Mouse (Mus musculus) C3H10T1/2 (cell line): ENCODE data around the gene Psg25. TPM values are rescaled to one million over a fixed set of nuclear protein-coding genes. Genes with fewer than 3 reads are reported as not detected.

Source experiments
- polyA plus RNA-seq, 2 experiments: library from polyadenylated mRNA; unstranded; fragments of >200 nt; fragmentation: generic; extraction: Trizol; gene quantifications; one replicate each; pipeline ENCODE4 v1.2.1; 2012; ENCODE audit warnings: missing spikeins in 2 of 2

Gene Psg25
- polyA plus RNA-seq = not detected

GRCm38 (mm10) chr7:18532169-18532568 lies at the start of gene Psg25:
TSS of gene Psg25 (minus strand) at chr7:18532269.

DNA sequence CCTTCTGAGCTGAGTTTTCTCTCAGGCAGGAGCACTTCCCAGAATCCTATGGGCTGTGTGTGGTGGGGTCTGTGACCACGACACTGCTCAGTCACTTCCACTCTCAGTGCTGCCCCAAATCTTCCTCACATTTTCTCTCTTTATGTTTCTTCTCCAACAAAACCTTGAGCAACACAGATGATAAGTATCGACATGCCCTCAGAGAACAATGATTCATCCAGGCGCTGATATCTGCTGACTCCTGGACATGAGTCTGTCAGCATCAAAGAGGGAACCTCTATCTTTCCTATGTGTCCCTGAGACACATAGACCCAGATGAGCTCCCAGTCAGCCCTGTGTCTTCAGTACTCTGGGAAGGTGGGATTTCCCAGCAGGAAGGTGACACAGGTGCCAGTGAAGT lies 35.1 kb upstream of the Psg25 start, which contains the start of gene Psg27:
TSS of gene Psg27 (minus strand) at position 101 of the 400 bp plus-strand sequence.

DNA sequence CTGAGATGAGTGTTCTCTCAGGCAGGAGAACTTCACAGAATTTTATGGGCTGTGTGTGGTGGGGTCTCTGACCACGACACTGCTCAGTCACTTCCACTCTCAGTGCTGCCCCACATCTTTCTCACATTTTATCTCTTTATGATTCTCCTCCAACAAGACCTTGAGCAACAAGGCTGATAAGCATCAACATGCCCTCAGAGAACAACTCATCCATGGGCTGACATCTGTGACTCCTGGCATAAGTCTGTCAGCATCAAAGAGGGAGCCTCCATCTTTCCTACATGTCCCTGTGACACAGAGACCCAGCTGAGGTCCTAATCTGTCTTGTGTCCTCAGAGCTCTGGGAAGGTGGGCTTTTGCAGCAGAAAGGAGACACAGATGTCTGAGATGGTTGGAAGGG lies 48.0 kb downstream of the Psg25 start, which contains the start of gene Psg26:
TSS of gene Psg26 (minus strand) at position 101 of the 400 bp plus-strand sequence.

Other genes starting within 250 kb of the Psg25 start
- gene Psg18, start 177.3 kb downstream of the Psg25 start, polyA plus RNA-seq = not detected
- gene Psg28, start 100.2 kb downstream of the Psg25 start, polyA plus RNA-seq = not detected
- not detected for gene Psg26, start 48.1 kb downstream of the Psg25 start, polyA plus RNA-seq
- not detected for gene Psg27, start 35.0 kb upstream of the Psg25 start, polyA plus RNA-seq
- not detected for gene Psg23, start 84.2 kb upstream of the Psg25 start, polyA plus RNA-seq
- not detected for gene Psg21, start 124.5 kb upstream of the Psg25 start, polyA plus RNA-seq
- not detected for gene Psg20, start 153.9 kb upstream of the Psg25 start, polyA plus RNA-seq
- not detected for gene Psg22, start 185.8 kb upstream of the Psg25 start, polyA plus RNA-seq